Mouse (Mus musculus): ENCODE measurements around the gene Shank1.
A peak's percentile ranks its signal among the peaks of the same experiment; 100 is the strongest.

The Shank1 gene

GRCm38 (mm10) chr7:44304775-44305641 is 5.0 kb upstream of the Shank1 start:
- peak; percentile 44 for DNase-seq (ENCODE audit: low read depth, low spot score)

DNA sequence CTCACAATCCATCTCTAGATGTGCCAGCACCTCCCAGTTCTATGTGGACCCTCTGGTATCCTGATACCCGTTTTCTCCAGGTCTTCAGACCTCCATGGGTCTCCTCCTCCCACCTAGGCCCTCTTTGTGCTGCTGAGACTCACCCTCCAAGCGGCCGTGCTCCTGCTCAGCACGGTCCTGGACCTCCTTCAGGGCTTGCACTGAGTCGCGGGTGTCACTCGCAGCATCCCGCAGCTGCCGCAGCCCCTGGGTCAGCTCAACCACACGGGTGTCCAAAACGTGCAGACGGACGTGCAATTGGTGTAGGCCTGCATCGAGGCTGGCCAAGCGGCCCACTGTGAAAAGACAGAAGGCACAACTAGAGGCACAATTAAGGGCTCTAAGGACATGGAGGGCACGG is 4.4 kb upstream of the Shank1 start:
- no peak for DNase-seq (ENCODE audit: low read depth, low spot score)

- DNase-seq (ENCODE audit: low read depth, low spot score) = no peak
Observed at GRCm38 (mm10) chr7:44306516-44307240, 3.4 kb upstream of the Shank1 start, which contains the start of gene Clec11a. Clec11a (minus strand) TSS chr7:44306902.

- no peak for DNase-seq (ENCODE audit: low read depth, low spot score)
Observed at GRCm38 (mm10) chr7:44307261-44308020, 2.6 kb upstream of the Shank1 start.

DNA sequence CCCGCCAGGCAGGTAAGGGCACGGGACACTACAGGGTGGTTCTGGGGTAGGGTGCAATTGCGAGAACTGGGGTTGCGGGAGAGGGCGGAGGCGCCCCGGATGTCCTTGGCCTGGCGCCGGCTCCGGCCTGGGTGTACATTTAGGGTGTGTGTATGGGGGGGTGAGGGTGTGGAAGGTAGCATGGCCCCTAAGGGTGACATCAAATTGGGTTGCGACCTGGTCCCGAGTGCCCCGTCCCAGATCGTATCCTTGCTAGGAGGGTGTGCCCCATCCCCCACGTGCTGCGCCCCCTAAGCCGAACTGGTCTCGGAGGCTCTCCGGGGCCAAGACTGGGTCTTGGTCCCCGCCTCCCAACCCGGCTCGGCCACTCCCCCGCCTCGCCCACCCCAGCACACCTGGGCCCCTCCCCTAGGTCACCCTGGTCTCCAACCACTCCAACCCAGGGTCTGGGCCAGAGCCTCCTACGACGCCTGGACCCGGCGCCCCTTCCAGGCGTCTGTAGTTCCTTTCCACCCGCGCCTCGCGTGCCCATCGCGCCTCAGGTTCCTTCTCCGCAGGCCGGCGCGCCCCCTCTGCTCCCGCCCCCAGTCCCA is 328 bp downstream of the Shank1 start:
- no peak for DNase-seq (ENCODE audit: low read depth, low spot score)

- DNase-seq (ENCODE audit: low read depth, low spot score) = no peak
Observed at GRCm38 (mm10) chr7:44310878-44311712, 1.0 kb downstream of the Shank1 start.

GRCm38 (mm10) chr7:44311713-44312304 is 1.8 kb downstream of the Shank1 start:
- DNase-seq (ENCODE audit: low read depth, low spot score) = no peak

DNA sequence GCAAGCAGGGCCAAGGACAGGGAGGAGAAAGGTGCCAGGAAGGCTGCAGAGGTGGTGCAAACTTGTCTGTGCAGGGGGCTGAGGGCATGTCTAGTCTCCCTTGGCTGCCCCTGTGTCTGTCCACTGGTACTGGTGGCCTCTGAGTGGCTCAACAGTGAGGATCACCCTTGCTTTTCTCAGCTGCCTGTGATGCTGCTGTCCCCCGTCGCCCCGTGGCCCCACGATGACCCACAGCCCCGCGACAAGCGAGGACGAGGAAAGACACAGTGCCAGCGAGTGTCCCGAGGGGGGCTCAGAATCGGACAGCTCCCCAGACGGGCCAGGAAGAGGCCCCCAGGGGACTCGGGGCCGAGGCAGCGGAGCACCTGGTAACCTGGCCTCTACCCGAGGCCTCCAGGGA is 2.4 kb downstream of the Shank1 start:
- no peak for DNase-seq (ENCODE audit: low read depth, low spot score)

- no peak for DNase-seq (ENCODE audit: low read depth, low spot score)
Observed at GRCm38 (mm10) chr7:44317913-44318312, 7.9 kb downstream of the Shank1 start.

- DNase-seq (ENCODE audit: low read depth, low spot score) = no peak
Observed at GRCm38 (mm10) chr7:44320886-44321285, 10.8 kb downstream of the Shank1 start.

GRCm38 (mm10) chr7:44322290-44322689 is 12.2 kb downstream of the Shank1 start:
- no peak for DNase-seq (ENCODE audit: low read depth, low spot score)

GRCm38 (mm10) chr7:44326614-44327013 is 16.6 kb downstream of the Shank1 start:
- DNase-seq (ENCODE audit: low read depth, low spot score) = no peak

- DNase-seq (ENCODE audit: low read depth, low spot score) = no peak
Observed at GRCm38 (mm10) chr7:44332336-44332735, 22.3 kb downstream of the Shank1 start.

- no peak for DNase-seq (ENCODE audit: low read depth, low spot score)
Observed at GRCm38 (mm10) chr7:44334139-44334538, 24.1 kb downstream of the Shank1 start.

GRCm38 (mm10) chr7:44335031-44335878 is 25.2 kb downstream of the Shank1 start:
- DNase-seq (ENCODE audit: low read depth, low spot score) = no peak

DNA sequence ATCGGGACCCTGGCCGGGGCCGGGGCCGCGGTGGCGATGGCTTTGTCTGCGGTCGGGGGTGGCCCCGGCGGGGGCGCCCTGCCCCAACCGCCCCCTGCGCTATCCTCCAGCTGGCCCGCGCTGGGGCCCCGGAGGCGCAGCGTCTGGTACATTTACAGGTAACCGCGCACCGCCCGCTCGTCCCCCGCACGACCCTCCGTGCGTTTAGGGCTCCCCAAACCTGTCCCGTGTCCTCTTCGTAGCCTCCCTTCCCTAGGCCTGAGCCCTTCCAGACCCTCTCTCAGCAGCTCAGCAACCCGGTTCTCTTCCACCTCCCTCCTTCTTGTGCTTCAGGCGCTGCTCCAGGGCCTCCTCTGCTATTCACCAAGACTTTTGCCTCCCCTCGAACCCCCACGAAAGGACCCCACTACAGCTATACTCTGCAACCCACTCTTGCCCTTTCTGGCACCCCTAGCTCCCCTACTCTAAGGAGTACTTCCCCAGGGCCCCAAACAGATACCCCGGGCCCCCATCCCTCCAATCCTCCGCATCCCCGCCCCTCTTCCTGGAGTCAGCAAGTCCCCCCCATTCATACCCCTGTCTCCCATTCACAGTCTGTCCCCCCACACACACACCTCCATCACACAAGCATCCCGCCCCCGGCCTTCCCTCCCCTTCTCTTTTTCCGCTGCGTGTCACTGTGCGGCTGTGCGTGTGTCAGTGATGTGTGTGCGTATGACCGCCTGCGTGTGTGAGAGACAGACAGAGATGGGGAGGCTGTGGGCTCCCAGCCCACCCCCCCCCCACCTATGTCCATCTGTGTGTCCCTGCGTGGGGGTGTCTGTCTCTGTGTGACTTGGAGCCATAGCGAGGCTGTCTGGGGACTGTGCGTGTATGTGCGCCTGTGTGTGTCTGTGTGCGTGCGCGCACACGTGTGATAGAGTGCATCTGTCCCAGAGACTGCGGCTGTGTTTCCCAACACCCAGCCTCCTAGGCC is 26.3 kb downstream of the Shank1 start:
- DNase-seq (ENCODE audit: low read depth, low spot score) = no peak

DNA sequence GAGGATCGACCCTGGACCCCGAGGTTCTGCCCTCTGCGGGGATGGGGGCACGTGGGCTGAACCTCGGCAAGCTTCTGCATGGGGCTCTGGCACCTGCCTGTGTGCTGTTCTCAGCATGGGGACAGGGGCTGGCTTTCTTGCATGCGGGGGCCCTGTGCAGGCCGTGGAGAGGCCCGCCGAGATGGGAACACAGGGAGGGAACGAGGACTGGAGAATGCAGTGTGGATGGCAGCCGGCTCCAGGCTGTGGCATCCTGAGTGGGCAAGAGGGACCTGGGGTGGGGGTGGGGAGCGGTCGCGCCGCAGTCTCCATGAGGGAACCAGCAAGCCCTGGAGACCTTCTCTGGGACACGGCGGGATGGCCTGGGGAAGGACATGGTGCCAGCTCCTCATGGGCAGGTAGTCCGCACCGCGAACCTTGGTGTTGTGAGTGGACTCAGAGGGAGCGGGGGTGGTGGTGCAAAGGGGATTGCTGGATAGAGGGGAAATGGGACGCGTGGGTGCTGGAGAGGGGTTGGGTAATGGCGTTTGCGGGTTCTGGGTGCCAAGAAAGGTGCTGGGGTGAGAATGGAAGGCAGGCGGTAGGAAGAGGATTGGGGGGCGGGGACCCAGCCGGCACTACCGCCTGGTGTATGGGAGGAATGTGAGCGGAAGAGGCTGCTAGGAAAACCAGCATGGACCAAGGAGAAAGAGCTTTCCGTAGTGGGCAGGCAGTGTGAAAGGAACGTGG is 27.2 kb downstream of the Shank1 start:
- DNase-seq (ENCODE audit: low read depth, low spot score) = no peak

GRCm38 (mm10) chr7:44340226-44340625 is 30.2 kb downstream of the Shank1 start:
- DNase-seq (ENCODE audit: low read depth, low spot score) = no peak
